ENCODE assay signal across 9 mouse cellular contexts in genomic region chr9:98425351-98425880, GRCm38 (mm10). TPM values are rescaled to one million over a fixed set of nuclear protein-coding genes. Genes with fewer than 3 reads are reported as not detected.
A peak's percentile ranks its signal among the peaks of the same experiment; 100 is the strongest.
DNase-seq lines count a peak whose midpoint lies in the region; ATAC-seq and TF ChIP-seq lines count a peak whose summit lies in the region.
"Had no signal": no experiment of that assay in that cellular context is flagged by ENCODE, and none has a peak within 500 bp of the region (broad histone marks: within the 10 kb centered on the region; RNA-seq: fewer than 3 reads in every experiment).

No protein-coding gene starts in this region.

- peak overlapping the region; percentile 61 for H3K4me3 ChIP-seq in heart, embryonic 16.5 days (ENCODE audit: low read length)
- H3K4me3 ChIP-seq in intestine, embryonic 14.5 days (ENCODE audit: low read depth, low read length) = peak overlapping the region; percentile 70
- no peak overlapping the region for H3K4me3 ChIP-seq in cerebellum, adult 2 months (replicated peaks; ENCODE audit: insufficient read depth, low read depth, low read length)

- TF ChIP-seq CTCF in cerebellum, adult 2 months (IDR thresholded peaks at IDR 0.05; ENCODE audit: borderline replicate concordance, insufficient read depth, low read depth, low read length) = no peak

- intact Hi-C loops in heart, postnatal 25 days (cut with DNase I) = no loop called here

- no peak for TF ChIP-seq POLR2A in cerebellum, adult 2 months (IDR thresholded peaks at IDR 0.05; ENCODE audit: borderline replicate concordance, insufficient read depth, low read length)

- no peak for DNase-seq in heart, postnatal 25 days (ENCODE audit: low spot score)
- DNase-seq in embryo, embryonic 10.5 days (ENCODE audit: low spot score) = peak; percentile 42
- DNase-seq in intestine, embryonic 14.5 days (ENCODE audit: low spot score) = peak; percentile 73
- peak; percentile 53 for DNase-seq in neural tube, embryonic 10.5 days (ENCODE audit: extremely low spot score, low spot score)
- DNase-seq in cerebellum, adult 2 months = no peak
- no peak for DNase-seq in spleen, postnatal 36 days (ENCODE audit: low spot score in 2 of 2)
- DNase-seq in cerebellum, postnatal 25 days = no peak

- peak overlapping the region; percentile 49 for H3K27ac ChIP-seq in heart, embryonic 16.5 days (ENCODE audit: low read length)
- H3K27ac ChIP-seq in intestine, embryonic 14.5 days (ENCODE audit: low read depth) = peak overlapping the region; percentile 10
- H3K27ac ChIP-seq in cerebellum, adult 2 months (ENCODE audit: insufficient read depth, low read length) = no peak overlapping the region

- peaks cover 13% of the 10 kb centered on the region for H3K4me1 ChIP-seq in heart, embryonic 16.5 days (ENCODE audit: control insufficient read depth, insufficient read depth, low read length)
- H3K4me1 ChIP-seq in intestine, embryonic 14.5 days (replicated peaks; ENCODE audit: control insufficient read depth, insufficient read depth, low read length) = peaks cover 54% of the 10 kb centered on the region
- H3K4me1 ChIP-seq in cerebellum, adult 2 months (ENCODE audit: control insufficient read depth, insufficient read depth, low read length) = no peaks in the 10 kb centered on the region

- no peaks in the 10 kb centered on the region for H3K36me3 ChIP-seq in heart, embryonic 16.5 days (ENCODE audit: control insufficient read depth, insufficient read depth)
- no peaks in the 10 kb centered on the region for H3K36me3 ChIP-seq in intestine, embryonic 14.5 days (ENCODE audit: control insufficient read depth, insufficient read depth, low read length)
- H3K36me3 ChIP-seq: G1E had no signal

- H3K27me3 ChIP-seq in heart, embryonic 16.5 days (ENCODE audit: control insufficient read depth, insufficient read depth, low read length) = no peaks in the 10 kb centered on the region; the same call in 1 of the 2 replicates
- H3K27me3 ChIP-seq in intestine, embryonic 14.5 days (replicated peaks; ENCODE audit: control insufficient read depth, insufficient read depth, low read length) = no peaks in the 10 kb centered on the region
- peaks cover 3% of the 10 kb centered on the region; the same call in 1 of the 2 replicates for H3K27me3 ChIP-seq in cerebellum, adult 2 months (ENCODE audit: control insufficient read depth, insufficient read depth, low read length)

- WGBS in heart, embryonic 16.5 days = 11% methylated on average over 19 of the region's 19 CpGs
- WGBS in intestine, embryonic 14.5 days = 4% methylated on average over 19 of the region's 19 CpGs
- 34% methylated on average over 19 of the region's 19 CpGs for WGBS in cerebellum, adult 2 months

- H3K9me3 ChIP-seq in heart, embryonic 16.5 days (replicated peaks; ENCODE audit: control insufficient read depth, low read length) = no peaks in the 10 kb centered on the region
- H3K9me3 ChIP-seq in intestine, embryonic 14.5 days (ENCODE audit: control insufficient read depth, low read length) = no peaks in the 10 kb centered on the region
- H3K9me3 ChIP-seq: G1E had no signal

- ATAC-seq in heart, embryonic 16.5 days (replicated peaks; ENCODE audit: extremely low read depth, insufficient read depth, low FRiP score) = no peak
- ATAC-seq in intestine, embryonic 14.5 days (replicated peaks; ENCODE audit: low FRiP score, low TSS enrichment, low read depth) = no peak

- H3K4me2 ChIP-seq in heart, embryonic 16.5 days (ENCODE audit: low read depth, low read length) = peak overlapping the region; percentile 80
- H3K4me2 ChIP-seq in intestine, embryonic 14.5 days (ENCODE audit: low read length) = peak overlapping the region; percentile 76

- peak overlapping the region; percentile 72 for H3K9ac ChIP-seq in heart, embryonic 16.5 days (ENCODE audit: low read length)
- H3K9ac ChIP-seq in intestine, embryonic 14.5 days (ENCODE audit: low read length) = peak overlapping the region; percentile 67

RNA-seq across cellular contexts. Expression of gene Rbp1, which starts 2.7 kb away (rescaled TPM):
- polyA plus RNA-seq in heart, embryonic 16.5 days (2015; fragmentation: Nextera tagmentation; extraction: Ambion mirVana) = 40.9 and 41.2 TPM in 2 replicates
- 1 to 10 TPM; 7.4 to 7.6 TPM for total RNA-seq in heart, postnatal 25 days (2021)
- 105 and 109 TPM in 2 replicates for polyA plus RNA-seq in intestine, embryonic 14.5 days (2014; fragmentation: Nextera tagmentation; extraction: Ambion mirVana)
- 6.2 and 11.0 TPM in 2 replicates for polyA plus RNA-seq in cerebellum, adult 2 months (2012; rRNA removed)
- polyA plus RNA-seq: G1E had no signal

Comparison
In these comparisons a context has a peak if more than half of its experiments do, and no peak if none do; other contexts are left out.
1. DNase-seq: peak in embryo, embryonic 10.5 days (single experiment), intestine, embryonic 14.5 days (single experiment) and neural tube, embryonic 10.5 days (single experiment); none in heart, postnatal 25 days (single experiment), cerebellum, adult 2 months (0 of 2), spleen, postnatal 36 days (0 of 2) and cerebellum, postnatal 25 days (0 of 2).